Mouse (Mus musculus) 3134 (cell line): Measurements from ENCODE around the gene Sox18.

Source experiments
- DNase-seq: peaks from one replicate; pipeline ENCODE4 v3.0.0-alpha.2; 2011; ENCODE audit warnings: low spot score; ENCODE audit not compliant: insufficient read length; ENCODE audit errors: extremely low read depth

The Sox18 gene

GRCm38 (mm10) chr2:181671326-181671725, at the start of gene Sox18:
Gene Sox18, minus strand, starts transcription at chr2:181671640.
- DNase-seq: no peak

DNA sequence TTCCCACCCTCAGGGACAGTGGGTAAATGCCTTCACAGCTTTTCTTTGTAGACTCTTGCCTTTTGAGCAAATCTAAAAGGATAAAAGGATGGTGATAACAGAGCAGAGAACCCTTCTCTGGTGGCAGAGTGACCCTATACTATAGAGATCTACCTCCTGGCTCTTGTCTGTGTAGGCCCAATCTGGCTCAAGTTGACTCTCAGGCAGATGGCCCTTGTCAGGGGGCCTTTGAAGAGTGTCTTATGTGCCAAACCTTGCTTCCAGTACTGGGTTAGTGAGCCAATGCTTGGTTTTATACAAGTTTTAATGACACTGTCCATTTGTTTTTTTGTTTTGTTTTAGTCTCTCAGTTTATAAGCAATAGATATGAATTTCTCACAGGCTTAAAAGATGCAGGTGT, 49.8 kb upstream of the Sox18 start:
- DNase-seq: no peak

- no peak for DNase-seq
Observed at GRCm38 (mm10) chr2:181720061-181720460, 48.6 kb upstream of the Sox18 start.

DNA sequence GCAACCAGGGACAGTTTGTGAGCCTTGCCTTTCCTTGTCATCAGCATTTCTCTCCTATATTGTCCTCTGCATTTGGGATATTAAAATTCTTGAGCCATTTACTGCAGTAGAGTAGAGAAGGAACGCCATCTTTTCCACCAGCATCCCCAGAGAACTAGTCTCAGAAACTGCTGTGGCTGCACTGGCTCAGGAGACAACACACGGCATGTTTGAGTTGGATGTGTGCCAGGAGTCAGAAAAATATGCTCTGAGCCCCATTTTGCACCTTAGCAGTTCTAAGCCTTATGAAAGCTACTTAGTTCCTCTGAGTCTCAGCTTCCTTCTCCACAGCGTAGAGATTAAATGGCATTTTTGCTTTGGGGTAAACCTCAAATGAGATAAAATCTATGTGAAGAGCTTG, 45.6 kb upstream of the Sox18 start:
- DNase-seq: no peak

GRCm38 (mm10) chr2:181715382-181715781, 43.9 kb upstream of the Sox18 start:
- DNase-seq: no peak

DNA sequence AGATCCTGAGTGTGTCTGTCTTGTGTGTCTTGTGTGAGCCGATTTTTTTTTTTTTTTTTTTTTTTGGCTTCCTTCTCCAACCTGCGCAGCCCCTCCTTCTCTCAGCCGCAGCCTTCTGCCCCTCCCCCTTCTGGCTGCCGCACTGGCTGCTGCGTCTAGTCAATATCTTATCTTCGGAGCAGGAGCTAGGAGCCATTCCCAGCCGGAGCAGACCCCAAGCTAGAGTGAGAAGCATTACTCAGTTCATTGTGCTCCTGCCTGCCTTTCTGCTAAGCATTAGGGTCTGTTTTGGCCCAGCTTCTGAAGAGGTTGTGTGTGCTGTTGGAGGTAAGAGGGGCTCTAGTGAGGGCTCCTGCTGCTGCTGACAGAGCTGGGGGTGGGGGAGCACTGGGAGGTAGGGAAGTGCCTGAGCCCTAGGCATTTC, 43.5 kb upstream of the Sox18 start, which contains the start of gene Oprl1:
TSS of gene Oprl1 (plus strand) at position 114 of the 424 bp plus-strand sequence.
- no peak for DNase-seq

DNA sequence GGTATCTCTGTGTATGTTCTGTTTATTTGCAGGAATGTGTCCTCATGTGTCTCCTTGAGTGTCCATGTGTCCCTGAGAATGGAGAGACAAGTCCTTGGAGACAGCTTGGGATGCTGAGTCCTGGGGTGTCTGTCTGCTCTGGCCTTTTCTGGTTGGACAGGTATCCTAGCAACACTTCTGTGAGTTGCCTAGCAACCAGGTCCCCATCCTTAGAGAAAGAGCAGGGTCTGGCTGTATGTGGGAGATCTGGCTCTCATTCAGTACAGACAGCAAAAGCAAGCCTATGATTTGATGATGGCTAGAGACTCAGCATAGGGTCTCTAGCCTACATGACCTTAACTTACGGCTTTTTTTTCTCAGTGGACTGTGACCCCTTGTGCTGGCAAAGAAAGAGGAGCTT, 42.3 kb upstream of the Sox18 start:
- no peak for DNase-seq

GRCm38 (mm10) chr2:181706668-181707067, 35.2 kb upstream of the Sox18 start:
- DNase-seq: no peak

GRCm38 (mm10) chr2:181698241-181698640, 26.8 kb upstream of the Sox18 start, which contains the start of gene Lkaaear1:
Gene Lkaaear1, minus strand, starts transcription at chr2:181698442.
- DNase-seq: no peak

DNA sequence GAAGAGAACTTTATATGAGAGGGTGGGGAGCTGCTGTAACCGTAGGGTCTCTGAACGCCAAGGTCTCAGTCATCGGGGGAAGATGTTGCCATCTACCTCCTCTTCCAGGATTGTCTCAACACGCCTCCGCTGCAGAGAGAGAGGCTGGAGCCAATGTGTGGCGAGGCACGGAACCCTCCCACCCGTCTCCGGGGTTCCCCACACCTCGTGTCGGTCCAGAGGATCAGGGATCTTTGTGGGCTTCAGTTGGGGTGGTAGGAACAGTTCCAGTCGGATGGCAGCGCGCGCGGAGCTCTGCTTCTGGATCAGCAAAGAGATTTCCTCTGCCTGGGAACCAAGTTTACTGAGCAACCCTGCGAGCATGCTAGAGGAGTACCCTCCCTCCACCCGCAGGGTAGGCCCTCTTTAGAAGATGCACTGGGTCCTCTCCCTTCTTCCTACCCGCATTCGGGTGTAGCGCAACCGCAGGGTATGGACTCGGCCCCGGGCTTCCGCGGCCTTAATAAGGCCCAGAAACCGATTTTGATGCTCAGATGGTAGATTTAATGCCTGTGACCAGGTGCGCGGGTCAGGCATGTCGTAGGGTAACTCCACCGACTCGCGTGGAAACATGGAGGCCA, 25.5 kb upstream of the Sox18 start:
- no peak for DNase-seq

DNA sequence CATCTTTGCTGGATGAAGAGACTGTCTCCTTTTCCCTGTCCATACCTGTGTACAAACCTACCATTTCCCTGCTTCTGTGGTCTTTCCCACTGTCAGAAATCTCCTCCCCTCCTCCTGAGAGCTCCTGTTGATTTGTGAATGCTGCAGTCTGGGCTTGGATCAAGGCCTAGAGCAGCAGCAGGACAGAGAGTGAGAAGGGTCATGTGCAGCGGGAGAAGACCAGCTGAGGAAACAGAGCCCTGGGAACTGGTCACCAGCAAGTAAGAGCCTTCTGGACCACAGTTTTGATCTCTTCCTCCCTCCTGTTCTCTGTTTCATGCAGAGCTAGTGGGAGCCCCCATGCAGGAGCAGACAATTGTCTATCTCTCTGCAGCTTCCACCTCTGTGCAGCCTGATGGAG, 24.3 kb upstream of the Sox18 start:
- no peak for DNase-seq

- no peak for DNase-seq
Observed at GRCm38 (mm10) chr2:181694581-181694980, 23.1 kb upstream of the Sox18 start.

- DNase-seq: peak; percentile 89
Observed at GRCm38 (mm10) chr2:181693339-181694280, 22.2 kb upstream of the Sox18 start, which contains the start of gene Rgs19. Gene Rgs19, minus strand, starts transcription at chr2:181693977.

DNA sequence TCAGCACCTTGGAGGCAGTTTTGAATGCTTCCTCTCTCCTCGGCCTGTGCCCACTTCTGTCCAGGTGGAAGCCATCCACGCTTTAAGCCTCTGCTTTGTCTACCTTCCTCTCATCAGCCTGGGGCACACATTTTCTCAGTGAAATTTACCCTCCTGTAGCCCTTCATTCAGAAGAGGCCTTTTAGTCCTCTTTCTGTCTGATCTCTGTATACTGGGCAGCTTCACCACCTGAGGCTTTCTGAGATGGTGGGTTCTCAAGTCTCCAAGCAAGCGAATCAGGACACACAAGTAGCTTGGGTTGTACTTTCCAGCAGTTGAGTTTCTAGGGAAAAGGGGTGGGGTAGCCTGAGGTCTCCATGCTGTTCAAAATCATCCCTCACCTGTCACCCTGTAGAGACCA, 20.9 kb upstream of the Sox18 start:
- no peak for DNase-seq

DNA sequence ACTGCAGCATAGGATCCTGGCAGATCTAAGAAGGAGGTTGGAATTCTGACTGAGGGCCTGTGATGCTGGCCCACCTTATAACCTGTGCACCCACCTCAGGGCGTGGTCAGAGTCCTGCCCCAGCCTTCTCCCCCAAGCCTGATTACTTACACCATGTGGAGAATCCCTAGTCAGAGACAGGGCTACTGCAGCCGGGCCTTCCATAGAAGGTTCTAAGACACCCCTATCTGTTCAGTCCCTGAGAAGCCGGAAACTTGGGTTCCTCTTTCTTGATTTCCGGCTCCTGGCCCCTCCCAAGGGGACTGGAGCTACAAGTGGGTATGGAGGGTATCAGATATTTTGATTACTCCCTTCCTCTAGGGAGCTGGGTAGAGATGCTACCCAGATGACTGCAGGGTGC, 20.1 kb upstream of the Sox18 start:
- DNase-seq: no peak

DNA sequence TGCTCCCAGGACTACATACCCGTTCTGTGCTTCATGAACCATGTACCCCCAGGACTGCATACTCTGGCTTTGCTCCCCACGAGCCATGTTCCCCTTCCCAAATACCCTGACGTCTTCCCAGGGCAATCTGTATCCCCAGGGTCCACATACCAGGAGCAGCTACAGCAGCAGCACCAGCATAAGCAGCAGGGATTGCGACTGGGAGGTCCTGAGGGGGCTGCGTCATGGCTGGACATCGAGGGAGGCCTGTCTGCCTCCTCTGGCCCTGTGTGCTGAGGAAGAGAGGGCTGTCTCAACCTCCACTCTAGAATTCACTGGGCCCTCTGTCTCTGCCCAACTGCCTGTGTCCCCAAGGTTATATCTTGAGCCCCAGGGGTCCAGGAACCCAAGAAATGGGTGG, 19.6 kb upstream of the Sox18 start:
- no peak for DNase-seq

DNA sequence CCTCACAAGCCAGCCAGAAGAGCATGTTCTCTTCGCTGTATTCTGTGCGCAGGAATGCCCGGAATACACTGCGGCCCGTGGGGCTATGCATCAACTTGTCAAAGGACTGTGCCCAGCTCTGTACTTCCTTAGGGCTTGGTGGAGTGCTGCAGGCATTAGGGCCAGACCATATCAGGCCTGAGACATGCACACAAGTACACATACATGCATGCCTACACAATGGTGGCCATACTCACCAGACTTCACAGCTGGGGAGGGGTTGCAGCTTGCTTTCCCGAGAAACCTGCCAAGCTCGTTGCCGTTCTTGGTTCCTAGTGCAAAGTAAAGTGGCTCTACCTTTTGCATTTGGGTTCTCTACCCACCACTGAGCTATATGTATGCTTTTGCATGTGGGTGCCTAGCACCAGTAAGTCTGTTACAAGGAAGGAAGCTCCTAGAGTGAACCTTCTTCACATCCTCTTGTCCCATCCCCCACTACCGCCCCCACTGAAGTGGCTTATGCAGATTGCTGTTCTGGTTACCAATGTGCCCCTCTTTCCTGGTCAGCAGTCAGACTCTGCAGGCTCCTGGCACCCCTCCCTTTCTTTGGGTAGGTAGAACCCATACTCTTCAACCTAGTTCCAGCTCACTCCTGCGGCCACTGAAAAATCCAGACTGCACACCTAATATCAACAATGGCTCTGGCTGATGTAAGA, 18.2 kb upstream of the Sox18 start:
- no peak for DNase-seq

DNA sequence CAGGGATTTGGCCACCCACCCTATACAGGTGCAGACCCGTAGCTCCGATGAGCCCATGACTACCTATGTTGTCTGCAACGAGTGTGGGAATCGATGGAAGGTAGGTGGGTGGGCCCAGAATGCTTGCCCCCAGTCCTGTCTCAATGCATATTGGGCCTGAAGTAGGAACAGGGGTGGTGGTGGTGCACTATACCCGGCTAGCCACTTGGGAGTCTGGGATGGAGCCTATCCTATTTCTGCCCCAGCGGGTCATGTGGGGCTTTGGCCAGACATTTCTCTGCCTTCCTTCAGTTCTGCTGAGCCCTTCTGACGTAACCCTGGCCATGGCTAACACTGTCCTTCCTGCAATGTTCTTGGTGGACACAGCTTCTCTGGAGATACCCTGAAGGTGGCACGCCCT, 16.1 kb upstream of the Sox18 start:
- no peak for DNase-seq

DNA sequence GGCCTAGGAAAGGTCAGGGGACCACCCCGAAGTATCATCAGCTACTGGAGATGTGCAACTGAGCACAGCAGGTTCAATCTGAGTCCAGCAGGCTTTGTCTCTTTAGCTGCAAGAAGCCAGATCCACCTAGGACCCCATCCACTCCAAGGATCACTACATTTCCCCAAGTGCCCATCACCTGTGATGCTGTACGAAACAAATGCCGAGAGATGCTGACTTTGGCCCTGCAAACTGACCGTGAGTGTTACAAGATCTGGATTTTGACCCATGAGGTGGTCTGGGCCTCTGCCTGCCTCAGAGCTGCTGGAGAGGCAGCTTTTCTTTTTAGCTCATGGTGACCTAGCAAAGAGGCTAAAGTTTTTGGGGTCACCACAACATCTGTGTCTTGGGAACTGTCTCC, 14.2 kb upstream of the Sox18 start:
- no peak for DNase-seq

DNA sequence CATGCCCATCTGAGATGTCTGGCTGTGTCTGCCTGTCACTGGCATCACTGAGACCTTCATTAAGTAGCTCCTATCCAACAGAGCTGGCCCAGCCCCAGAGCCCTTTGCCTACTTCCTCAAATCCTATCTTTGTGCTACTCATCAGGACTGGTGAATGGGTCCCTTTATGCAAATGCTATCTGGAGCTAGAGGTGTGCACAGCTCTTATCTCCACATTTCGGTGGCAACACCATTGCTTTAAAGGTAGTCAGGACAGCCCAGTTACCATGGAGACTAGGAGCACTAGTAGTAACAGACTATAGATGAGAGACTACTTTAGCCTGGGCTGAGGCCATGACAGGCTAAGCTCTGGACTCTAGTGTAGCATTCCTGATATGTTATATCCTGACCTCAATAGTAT, 13.3 kb upstream of the Sox18 start:
- DNase-seq: no peak

- no peak for DNase-seq
Observed at GRCm38 (mm10) chr2:181683381-181683780, 11.9 kb upstream of the Sox18 start.
